Mouse (Mus musculus): Measurements from ENCODE around the gene Ppargc1a.

Gene Ppargc1a

DNA sequence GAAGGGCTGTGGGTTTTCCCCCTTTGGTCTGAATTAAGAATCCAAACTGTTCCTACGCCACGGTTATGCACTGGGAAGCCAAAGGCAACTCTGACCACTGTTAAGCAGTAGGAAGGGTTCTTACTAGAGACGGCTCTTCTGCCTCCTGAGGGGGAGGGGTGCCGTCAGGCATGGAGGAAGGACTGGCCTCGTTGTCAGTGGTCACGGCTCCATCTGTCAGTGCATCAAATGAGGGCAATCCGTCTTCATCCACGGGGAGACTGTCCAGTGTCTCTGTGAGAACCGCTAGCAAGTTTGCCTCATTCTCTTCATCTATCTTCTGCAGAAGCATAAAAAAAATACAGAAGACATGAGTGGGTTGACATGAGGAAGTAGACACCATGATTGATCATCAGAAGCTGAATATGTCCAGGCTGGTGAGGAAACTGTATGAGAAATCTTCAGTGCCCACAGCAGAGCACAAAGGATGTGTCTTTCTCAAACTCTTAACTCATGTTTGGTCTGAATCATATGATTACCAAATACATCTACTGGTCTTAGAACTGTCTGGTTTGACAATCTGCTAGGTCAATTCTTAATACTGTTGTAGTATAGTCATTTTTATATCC lies 69.5 kb downstream of the Ppargc1a start:
- DNase-seq (ENCODE audit: low spot score), result no peak

DNA sequence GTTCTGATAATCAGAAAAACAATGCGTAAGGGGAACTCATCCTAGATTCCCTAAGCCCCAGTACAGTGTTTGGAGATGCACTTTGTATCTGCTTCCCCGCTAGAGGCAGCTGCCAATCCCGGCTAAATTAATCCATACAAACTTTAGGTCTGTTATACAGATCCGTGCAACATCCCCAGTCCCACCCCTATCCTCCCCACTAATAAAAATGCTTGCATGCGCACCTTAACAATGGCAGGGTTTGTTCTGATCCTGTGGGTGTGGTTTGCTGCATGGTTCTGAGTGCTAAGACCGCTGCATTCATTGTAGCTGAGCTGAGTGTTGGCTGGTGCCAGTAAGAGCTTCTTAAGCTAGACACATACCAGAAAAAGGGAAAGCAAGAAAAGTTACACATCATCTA lies 72.1 kb downstream of the Ppargc1a start:
- no peak for DNase-seq (ENCODE audit: low spot score)

DNA sequence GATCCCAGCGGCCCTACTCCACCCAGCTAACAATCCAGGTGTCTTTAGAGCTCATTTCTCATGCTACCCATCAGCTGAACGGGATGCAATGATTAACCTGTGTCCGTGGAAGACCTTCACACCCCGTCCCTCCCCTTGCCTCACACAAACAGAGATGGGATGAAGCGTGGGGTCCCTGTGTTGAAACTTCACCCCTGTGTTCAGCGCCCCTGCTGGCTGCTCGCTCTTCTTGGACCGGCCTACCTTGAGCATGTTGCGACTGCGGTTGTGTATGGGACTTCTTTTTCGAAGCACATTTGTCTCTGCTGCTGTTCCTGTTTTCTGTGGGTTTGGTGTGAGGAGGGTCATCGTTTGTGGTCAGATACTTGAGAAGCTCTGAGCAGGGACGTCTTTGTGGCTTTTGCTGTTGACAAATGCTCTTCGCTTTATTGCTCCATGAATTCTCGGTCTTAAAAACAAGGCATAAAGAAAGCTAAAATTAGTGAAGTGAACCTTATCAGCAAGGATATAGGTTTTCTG lies 73.1 kb downstream of the Ppargc1a start:
- DNase-seq (ENCODE audit: low spot score), result no peak

DNA sequence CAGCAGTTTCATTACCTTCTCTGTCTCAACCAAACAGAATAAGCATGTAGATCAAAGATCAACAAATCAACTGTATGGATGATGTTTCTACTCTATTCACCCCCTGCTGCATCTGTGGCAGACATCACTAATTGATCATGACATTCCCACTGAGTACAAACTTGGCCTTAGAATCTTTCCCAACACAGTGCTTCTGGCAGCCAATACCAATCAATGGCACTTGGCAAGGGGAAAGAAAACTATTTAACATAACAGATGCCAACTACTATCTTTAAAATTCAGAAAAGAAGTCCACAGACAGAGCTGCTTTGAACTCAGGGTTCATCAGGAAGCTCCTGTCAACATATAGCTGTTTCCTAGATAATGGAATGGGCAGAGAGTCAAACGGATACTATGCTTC lies 83.8 kb downstream of the Ppargc1a start:
- no peak for DNase-seq (ENCODE audit: low spot score)

DNA sequence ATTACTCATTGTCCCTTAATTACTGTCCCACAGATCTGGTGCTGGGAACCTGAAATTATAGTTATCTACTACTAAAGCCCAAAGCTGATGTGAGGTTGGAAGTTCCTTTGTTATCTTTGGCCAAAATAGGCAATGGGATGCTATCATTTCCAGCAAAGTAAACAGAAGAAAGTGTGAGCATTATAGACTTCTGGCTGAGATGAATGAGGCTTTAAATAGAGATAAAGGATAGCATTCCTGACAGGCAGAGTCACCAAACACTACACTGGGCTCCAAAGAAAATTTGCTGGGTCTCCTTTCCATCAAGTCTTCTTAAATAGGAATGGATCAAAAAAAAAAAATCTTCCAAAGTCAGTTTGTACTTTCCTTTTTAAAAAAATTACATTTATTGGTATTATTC lies 87.7 kb downstream of the Ppargc1a start:
- no peak for DNase-seq (ENCODE audit: low spot score)

DNA sequence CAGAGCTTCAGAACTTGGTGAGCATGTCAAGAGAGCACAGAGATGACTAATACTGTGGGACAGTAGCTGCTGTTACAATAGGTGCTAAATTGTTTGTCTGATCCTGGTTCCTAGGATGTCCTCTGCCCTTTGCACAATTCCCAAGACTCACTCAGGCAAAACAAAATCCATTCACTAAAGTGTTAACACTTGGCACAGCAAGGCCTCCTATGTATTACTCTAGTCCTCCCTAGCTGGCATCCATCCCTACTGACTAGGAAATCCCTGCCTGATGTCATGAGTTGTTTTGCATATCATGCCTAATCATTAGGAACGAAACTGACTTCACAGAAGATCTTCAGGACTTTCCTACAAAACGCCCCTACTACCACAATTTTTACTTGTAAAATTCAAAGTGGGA lies 88.1 kb downstream of the Ppargc1a start:
- DNase-seq (ENCODE audit: low spot score), result no peak

DNA sequence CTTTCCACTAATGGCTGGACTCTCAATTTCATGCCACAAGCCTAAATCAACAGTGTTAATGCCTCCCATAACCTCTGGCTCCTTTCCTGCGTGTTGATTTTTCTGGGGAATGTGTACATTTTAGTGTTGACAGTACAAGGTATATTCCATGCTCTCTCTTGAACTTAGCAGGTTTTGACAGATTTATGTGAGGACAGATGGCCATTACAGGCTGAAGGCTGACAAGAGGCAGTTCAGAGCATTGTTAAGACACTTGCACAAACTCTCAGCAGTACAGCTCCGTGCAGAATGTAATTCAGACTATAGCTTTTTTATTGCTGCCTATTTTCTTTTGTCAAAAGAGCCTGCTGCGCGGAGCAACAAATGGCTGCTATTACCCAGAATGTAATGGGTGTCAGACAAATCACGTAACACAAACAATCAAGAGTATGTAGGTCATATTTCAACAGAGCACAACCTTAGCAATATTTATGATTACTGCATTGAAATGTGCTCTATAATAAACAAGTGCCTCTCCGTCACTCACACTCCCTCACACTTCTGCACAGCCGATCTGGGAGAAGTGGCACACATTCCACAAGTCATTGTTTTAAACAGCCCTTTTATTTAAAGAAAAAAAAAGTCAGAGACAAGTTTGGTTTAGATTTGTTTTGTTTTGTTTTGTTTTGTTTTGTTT lies 89.1 kb downstream of the Ppargc1a start:
- DNase-seq (ENCODE audit: low spot score), result no peak

DNA sequence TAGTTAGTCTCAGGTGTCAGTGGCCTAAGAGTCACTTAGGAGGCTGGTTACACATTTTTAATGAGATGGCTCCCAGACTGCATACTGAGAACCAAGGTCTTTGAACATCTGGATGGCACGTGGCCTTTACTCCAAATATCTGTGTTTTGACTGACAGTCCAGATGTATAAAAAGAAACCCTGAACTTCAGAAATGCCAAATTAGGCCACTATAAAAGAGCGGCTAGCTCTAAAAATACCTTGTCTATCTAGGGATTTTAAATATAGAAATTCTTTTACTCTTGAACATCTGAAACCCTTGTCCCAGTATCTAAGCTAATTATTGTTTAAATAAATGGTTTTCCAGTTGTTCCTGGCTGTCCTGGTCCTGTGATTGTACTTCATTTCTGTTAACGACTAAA lies 90.4 kb downstream of the Ppargc1a start:
- no peak for DNase-seq (ENCODE audit: low spot score)

DNA sequence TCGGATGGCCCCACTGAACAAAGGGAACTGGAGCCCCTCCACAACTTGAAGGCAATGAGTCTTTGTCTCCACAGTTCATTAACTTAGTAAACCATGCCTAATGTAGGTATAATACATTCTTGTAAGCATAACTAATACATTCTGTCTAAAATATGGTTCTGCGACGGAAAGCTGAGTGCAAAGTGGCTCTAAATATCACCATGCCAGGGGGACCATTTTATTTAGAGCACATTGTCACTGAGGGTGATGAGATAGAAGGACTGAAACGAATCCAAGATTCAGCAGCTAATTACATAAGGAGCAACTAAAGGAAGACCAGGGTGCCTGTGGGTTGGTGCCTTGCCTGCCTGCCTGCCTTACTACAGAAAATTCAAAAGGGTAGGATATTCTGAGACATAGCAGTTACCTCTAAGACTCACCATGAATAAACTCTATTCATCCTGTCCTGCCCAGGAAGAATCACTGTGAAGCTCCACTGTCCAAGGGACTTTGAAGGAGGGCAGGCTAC lies 92.4 kb downstream of the Ppargc1a start:
- no peak for DNase-seq (ENCODE audit: low spot score)

DNA sequence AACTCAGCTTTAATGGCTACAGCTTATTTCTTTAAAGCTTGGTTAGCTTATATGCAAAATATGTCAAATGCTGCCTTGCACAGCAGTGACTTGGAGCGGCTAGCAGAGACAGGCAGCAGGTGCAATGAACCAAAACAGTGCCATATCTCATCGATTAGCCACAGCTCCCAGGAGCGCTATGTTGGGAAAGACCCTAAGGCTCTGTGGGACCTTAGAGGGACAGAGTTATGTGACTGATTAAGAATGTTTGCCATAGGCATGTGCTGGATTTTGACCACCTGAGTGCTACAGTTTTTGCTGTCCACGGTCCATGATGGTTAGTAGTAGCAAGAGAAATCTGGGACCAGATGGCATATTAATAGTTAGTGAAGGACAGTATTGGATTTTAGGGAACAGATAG lies 95.9 kb downstream of the Ppargc1a start:
- no peak for DNase-seq (ENCODE audit: low spot score)

DNA sequence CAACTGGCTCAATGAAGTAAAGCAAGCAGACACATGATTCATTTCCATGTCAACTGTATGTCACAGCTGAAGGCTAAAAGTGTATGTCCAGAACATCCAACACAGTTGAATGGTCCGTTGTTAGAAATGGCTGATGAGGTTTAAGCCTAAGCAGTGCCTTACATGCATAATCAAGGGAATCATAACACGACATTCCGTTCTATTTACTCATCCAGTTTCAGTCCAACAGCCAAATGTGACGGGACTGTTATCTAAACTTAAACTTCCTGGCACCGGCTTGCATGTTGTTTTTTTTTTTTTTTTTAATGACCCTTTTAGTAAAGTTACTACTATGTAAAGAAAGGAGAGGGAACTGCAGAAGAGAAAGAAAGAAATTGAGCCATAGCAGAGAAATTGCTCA lies 101.5 kb downstream of the Ppargc1a start:
- DNase-seq (ENCODE audit: low spot score), result no peak

DNA sequence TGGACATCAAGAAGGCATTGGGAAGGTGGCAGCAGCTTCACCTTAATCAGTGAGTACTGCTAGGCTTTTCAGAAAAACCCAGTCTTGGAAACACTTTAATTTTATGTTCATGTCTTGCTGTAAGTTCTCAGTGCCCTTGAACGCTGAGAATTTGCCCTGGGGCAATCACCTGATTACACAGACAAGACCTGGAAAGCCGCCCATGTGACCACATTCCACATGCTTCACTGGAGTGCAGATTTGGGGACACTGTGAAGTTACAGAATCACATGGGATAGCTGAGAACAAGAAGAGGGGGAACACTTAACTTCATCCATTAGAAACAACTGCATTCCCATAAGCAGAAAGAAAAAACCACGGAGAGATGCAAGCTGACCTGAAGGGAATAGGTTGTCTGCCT lies 115.5 kb downstream of the Ppargc1a start:
- DNase-seq (ENCODE audit: low spot score), result peak; percentile 4

DNA sequence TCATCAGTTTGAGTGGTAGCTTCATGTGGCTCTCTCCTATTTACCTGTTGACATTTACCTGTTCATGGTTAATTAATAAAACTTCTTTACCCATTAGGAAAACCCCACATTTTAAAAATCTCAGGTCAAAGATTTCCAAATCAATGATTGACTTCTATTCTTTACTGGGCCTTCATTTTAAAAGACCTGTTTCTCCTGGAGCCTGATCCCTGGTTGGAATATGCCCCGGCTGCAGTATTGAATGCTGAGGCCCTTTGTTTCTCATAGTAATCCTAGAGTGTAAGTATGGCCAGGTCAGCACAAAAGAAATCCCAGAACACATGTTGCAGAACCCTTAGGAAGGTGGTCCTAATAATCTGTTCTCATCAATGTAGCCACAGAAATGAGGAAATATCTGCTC lies 119.9 kb downstream of the Ppargc1a start:
- DNase-seq (ENCODE audit: low spot score), result no peak

DNA sequence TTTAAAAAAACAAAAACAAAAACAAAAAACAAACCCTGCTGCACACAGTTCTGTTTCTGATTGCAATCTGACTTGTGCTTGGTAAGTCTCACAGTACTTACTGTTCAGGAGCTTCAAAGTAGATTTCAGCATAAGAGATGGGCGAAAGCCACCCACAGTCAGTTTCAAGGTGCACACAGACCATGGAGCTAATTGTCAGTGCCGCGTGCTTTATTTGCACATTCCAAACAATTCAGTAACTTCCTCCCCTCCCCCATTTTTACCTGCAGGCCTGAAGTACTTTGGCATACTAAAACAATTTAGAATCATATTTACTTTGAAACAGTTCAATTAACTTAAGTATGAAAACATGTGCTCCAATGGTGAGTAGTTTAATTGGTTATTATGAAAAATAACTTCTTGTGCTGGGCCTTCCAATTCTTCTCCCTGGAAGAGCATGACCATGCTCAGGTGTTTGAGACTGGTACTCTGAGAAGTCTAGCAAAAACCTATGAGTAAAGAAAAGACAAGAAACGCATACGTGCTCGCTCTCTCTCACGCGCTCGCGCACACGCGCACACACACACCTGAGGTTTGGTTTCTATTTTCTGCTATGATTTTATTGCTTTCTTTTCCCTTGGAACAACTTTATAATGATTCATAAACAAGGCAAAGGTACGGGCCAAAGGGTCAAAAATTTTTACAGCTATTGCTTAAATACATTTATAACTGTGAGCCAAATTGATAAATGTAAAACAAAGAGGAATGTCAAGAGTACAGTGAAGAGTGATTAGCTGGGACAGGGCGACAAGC lies 121.0 kb downstream of the Ppargc1a start:
- no peak for DNase-seq (ENCODE audit: low spot score)

DNA sequence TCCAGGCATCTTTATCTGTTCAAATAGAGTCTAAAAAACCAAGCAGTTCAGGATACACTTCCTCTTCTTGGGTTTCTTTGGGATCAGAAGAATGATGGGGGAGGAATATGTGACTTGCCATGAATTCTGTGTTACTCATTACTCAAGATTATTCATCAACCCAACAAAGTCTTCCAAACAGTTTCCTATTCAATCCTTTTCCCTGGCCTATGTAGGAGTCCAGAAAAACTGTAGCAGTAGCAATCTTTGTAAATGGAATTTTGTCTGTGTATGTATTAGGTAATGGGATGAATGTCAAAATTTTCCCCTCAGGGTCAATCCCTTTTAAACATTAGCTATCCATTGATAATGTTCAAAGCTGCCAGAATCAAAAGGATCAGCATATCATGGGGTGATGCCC lies 121.8 kb downstream of the Ppargc1a start:
- DNase-seq (ENCODE audit: low spot score), result no peak

DNA sequence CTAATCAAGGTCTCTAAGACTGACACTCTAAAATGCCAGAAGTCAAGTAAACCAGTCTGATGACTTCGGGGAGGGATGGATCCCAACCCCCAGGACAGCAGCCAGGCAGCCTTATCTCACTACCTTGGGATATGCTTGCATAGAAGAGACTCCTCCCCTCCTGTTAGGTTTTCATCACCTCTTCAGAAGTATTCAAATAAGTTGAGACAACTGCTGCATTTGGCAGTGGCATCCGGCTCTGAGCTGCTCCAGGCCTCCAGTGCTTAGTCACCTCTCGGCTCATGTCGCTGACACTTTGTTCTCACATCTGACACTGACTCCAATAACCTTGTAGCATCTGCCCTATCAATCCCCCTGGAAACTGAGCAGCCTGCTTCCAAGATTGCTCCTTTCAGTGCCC lies 127.8 kb downstream of the Ppargc1a start:
- no peak for DNase-seq (ENCODE audit: low spot score)

DNA sequence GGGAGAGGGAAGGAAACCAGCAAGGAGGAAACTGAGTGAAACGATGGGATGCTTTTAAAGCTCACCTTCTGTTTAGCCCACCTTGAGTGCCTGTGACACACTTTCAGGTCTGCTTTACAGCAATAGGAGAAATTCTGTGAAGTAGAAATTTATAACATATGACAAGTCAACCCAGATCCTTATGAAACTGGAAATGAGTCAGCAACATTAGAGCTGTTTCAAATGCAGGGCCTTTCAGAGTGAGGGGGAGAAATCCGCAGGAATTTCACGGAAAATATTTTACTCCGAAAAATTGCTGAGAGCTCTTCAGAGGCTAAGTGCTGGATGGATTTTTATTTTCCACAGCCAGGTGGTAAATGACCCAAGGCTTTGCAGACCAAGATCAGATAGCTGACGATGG lies 133.6 kb downstream of the Ppargc1a start:
- DNase-seq (ENCODE audit: low spot score), result no peak

DNA sequence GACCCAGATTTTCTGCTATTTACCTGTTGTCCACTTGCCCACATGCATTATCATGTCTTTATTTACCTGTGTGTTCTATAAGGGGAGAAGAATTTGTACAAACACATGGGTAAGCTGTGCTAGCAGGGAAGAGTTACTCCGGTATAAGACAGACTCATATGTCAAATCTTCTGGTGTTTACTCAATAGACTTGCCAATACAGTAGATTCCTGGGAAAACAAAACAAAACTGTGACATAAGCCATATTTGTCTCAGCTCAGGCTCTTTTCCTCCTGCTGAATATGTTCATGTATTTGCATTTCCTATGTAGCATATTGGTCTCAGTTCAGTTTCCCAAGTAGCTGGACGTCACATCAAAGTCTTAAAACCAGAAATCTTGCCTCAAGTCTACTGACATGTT lies 135.0 kb downstream of the Ppargc1a start:
- no peak for DNase-seq (ENCODE audit: low spot score)

DNA sequence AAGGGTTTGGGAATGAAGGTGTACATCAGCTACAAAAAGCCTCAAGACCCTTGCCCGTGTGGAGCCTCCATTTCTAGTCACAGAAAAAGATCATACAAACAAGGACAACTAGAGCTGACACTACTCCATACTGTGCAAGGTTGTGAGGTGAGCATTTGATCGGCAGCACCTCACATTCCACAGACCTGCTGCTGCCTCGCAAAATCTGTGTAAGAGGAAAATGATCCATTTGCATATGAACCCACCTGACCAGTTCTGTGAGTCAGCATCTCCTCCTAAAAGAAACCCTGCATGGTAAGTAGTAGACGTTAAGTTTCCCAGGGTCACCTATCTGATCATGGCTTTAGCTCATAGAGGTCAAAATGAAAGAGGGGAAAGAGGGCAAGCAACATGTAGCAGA lies 135.5 kb downstream of the Ppargc1a start:
- no peak for DNase-seq (ENCODE audit: low spot score)

DNA sequence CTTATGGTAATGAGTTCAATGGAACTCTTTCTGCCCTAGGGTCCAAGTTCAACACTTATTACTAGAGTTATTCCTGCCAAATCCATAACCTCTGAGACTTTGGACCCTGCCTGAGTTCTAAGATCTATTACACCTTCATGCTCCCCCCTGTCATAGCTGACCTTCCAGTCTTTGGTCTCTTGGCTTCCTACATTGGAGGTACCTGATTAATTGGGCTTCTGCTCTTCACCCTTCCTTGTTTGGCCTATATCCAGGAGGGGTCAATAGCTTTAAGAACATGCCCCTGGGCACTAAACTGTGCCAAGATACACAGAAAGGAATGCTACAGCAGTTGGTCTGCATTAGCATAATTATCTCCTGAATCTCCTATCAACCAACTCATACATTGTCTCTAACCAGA lies 141.1 kb downstream of the Ppargc1a start:
- no peak for DNase-seq (ENCODE audit: low spot score)

DNA sequence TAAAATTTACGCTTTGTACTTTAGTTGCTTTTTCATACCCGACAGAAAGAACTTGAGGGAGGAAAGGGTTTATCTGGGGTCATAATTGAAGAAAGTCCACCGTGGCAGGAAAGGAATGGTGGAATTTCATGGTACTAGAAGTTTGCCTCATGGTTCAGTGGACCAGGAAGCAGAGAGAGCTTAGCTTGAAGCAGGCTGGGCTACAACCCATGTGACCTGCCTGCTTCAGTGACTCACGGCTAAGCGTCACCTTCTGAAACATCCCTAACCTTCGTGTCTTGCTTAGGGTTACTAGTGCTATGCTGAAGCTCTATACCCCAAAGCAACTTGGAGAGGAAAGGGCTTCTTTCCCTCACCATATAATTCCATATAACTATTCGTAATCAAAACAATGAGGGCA lies 151.1 kb downstream of the Ppargc1a start:
- DNase-seq (ENCODE audit: low spot score), result no peak

DNA sequence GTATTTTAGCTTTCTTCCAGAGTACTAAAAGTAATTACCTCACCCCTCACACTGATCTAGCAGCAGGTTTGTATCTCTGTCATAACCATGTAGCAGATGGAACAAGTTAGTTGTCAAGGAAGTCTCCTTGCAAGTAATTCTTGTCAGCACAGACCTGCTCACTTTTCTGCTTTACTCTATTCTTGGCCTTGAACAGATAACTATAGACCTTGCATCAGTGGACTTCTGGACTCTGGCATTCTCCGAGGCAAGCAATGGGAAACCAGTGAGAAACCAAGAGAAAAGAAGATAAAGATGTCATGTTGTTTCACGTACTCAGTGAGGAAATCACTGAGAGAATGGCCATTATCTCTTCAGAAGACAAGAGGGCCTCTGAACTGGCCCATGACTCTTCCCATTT lies 152.1 kb downstream of the Ppargc1a start:
- DNase-seq (ENCODE audit: low spot score), result no peak

Measured in retina, embryonic 14.5 days (tissue).